Mouse (Mus musculus) frontal cortex, postnatal 14 days (tissue): ENCODE results near the gene Prr36.
"Not testable (repeated sequence)": the region's sequence is repeated elsewhere in the genome, so short reads cannot be mapped to it uniquely, and the experiment has no call there.

ENCODE experiments used
- DNase-seq, 2 experiments: peaks; one replicate each; pipeline ENCODE4 v3.0.0; 2022; ENCODE audit warnings: low spot score in 2 of 2

Prr36 gene

GRCm38 (mm10) chr8:4216791-4217621, at the start of gene Prr36:
TSS of gene Prr36 (minus strand) at chr8:4217459.
- DNase-seq: peak in 1 of 2 experiments; percentile 65

- no peak for DNase-seq
Measured at GRCm38 (mm10) chr8:4265160-4265914, 48.1 kb upstream of the Prr36 start.

GRCm38 (mm10) chr8:4263105-4263791, 46.0 kb upstream of the Prr36 start:
- DNase-seq: peak in 1 of 2 experiments; percentile 20

- no peak for DNase-seq
Measured at GRCm38 (mm10) chr8:4259805-4260170, 42.5 kb upstream of the Prr36 start.

- peak; percentile 86 to 91 for DNase-seq
Measured at GRCm38 (mm10) chr8:4259125-4259804, 42.0 kb upstream of the Prr36 start, which contains the start of gene Ctxn1. TSS of gene Ctxn1 (minus strand) at chr8:4259274.

- DNase-seq: peak in 1 of 2 experiments; percentile 49
Measured at GRCm38 (mm10) chr8:4258678-4259077, 41.4 kb upstream of the Prr36 start.

- peak; percentile 80 to 85 for DNase-seq
Measured at GRCm38 (mm10) chr8:4258233-4258632, 41.0 kb upstream of the Prr36 start.

- DNase-seq: no peak
Measured at GRCm38 (mm10) chr8:4257350-4257749, 40.1 kb upstream of the Prr36 start.

GRCm38 (mm10) chr8:4256911-4257310, 39.7 kb upstream of the Prr36 start:
- DNase-seq: peak; percentile 73 to 82

GRCm38 (mm10) chr8:4255471-4255870, 38.2 kb upstream of the Prr36 start:
- not testable (repeated sequence) for DNase-seq

- DNase-seq: peak in 1 of 2 experiments; percentile 49
Measured at GRCm38 (mm10) chr8:4254001-4254400, 36.7 kb upstream of the Prr36 start.

- peak; percentile 89 to 93 for DNase-seq
Measured at GRCm38 (mm10) chr8:4252934-4253841, 35.9 kb upstream of the Prr36 start, which contains the start of gene Snapc2. TSS of gene Snapc2 (plus strand) at chr8:4253080.

GRCm38 (mm10) chr8:4252116-4252760, 35.0 kb upstream of the Prr36 start:
- no peak for DNase-seq

- peak; percentile 77 to 83 for DNase-seq
Measured at GRCm38 (mm10) chr8:4250306-4250970, 33.2 kb upstream of the Prr36 start.

- no peak for DNase-seq
Measured at GRCm38 (mm10) chr8:4249213-4249612, 32.0 kb upstream of the Prr36 start.

GRCm38 (mm10) chr8:4247951-4248540, 30.8 kb upstream of the Prr36 start, which contains the start of gene Tgfbr3l:
TSS of gene Tgfbr3l (plus strand) at chr8:4248214.
- peak in 1 of 2 experiments; percentile 12 for DNase-seq

GRCm38 (mm10) chr8:4247241-4247640, 30.0 kb upstream of the Prr36 start:
- peak in 1 of 2 experiments; percentile 3 for DNase-seq

- peak in 1 of 2 experiments; percentile 5 for DNase-seq
Measured at GRCm38 (mm10) chr8:4245737-4246136, 28.5 kb upstream of the Prr36 start.

GRCm38 (mm10) chr8:4245061-4245460, 27.8 kb upstream of the Prr36 start:
- DNase-seq: no peak
